Mouse (Mus musculus) liver, embryonic 11.5 days (tissue): ENCODE results near the gene Tnrc6c. TPM values are rescaled to one million over a fixed set of nuclear protein-coding genes. Genes with fewer than 3 reads are reported as not detected.

Experiments
- ATAC-seq: fragments of 200-750 bp; cut with Nextera tagmentation; replicated peaks from 2 replicates; pipeline ENCODE4 v1.8.0; 2017; ENCODE audit warnings: moderate number of reproducible peaks, mild to moderate bottlenecking, moderate TSS enrichment, moderate library complexity; ENCODE audit not compliant: low FRiP score
- DNase-seq: peaks from one replicate; pipeline ENCODE4 v3.0.0-alpha.2; 2017; ENCODE audit warnings: low spot score
- H3K27ac ChIP-seq: fragments of 300-500 bp; sonication (generic); 2 replicates; pipeline ENCODE4 v1.5.1; 2014; ENCODE audit warnings: mild to moderate bottlenecking, low read depth, low read length, control low read depth
- H3K27me3 ChIP-seq: fragments of 300-500 bp; sonication (generic); replicated peaks from 2 replicates; pipeline ENCODE4 v1.6.1; 2014; ENCODE audit warnings: low read length, mixed read lengths; ENCODE audit not compliant: control insufficient read depth, insufficient read depth
- H3K36me3 ChIP-seq: fragments of 300-500 bp; sonication (generic); 2 replicates; pipeline ENCODE4 v1.6.1; 2014; ENCODE audit warnings: mild to moderate bottlenecking, low read length, moderate library complexity, mixed read lengths; ENCODE audit not compliant: control insufficient read depth, insufficient read depth
- H3K4me1 ChIP-seq: fragments of 300-500 bp; sonication (generic); replicated peaks from 2 replicates; pipeline ENCODE4 v1.6.1; 2014; ENCODE audit warnings: low read length, mixed read lengths; ENCODE audit not compliant: control insufficient read depth, insufficient read depth
- H3K4me2 ChIP-seq: fragments of 300-500 bp; sonication (generic); 2 replicates; pipeline ENCODE4 v1.6.1; 2014; ENCODE audit warnings: mild to moderate bottlenecking, control low read depth, moderate library complexity
- H3K4me3 ChIP-seq: fragments of 300-500 bp; sonication (generic); 2 replicates; pipeline ENCODE4 v1.5.1; 2014; ENCODE audit warnings: low read depth, low read length, control low read depth
- H3K9ac ChIP-seq: fragments of 300-500 bp; sonication (generic); 2 replicates; pipeline ENCODE4 v1.6.1; 2014; ENCODE audit warnings: low read depth, low read length, control low read depth
- H3K9me3 ChIP-seq: fragments of 300-500 bp; sonication (generic); 2 replicates; pipeline ENCODE4 v1.6.1; 2016; ENCODE audit warnings: low read length, inconsistent platforms, mixed read lengths; ENCODE audit not compliant: control insufficient read depth
- WGBS: fragments of 180-500 bp; shearing (Covaris S2); extraction: QIAGEN DNeasy Blood & Tissue Kit; methylation state at CpG from one replicate; pipeline ENCODE4 v1.1.7; 2014; 5-methylcytosine and 5-hydroxymethylcytosine counted together
- polyA plus RNA-seq: library from polyadenylated mRNA; unstranded; fragments of >200 nt; fragmentation: Nextera tagmentation; extraction: Ambion mirVana; gene quantifications from 2 replicates; pipeline ENCODE4 v1.2.1, GENCODE M21; 2014

The Tnrc6c gene
- polyA plus RNA-seq, 1 experiment from 2014 or later: 8.0 TPM

DNA sequence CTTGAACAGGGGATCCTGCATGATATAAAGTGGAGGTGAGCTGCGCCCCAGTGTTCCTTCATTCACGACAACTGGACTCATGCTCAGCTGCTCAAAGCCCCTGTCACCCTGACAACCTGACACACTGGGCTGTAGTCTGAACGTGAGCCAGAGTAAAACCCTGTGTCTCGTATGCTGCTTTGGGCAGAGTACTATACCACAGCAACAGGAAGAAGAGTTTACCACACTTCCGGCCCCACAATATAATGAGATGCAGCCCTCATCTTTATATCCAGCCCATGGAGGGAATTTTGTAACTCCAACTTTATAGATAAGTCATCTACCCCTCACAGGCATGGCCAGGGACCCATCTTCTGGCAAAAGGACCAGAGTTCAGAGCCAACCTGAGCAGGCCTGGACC, 123.0 kb downstream of the Tnrc6c start:
- ATAC-seq: no peak

DNA sequence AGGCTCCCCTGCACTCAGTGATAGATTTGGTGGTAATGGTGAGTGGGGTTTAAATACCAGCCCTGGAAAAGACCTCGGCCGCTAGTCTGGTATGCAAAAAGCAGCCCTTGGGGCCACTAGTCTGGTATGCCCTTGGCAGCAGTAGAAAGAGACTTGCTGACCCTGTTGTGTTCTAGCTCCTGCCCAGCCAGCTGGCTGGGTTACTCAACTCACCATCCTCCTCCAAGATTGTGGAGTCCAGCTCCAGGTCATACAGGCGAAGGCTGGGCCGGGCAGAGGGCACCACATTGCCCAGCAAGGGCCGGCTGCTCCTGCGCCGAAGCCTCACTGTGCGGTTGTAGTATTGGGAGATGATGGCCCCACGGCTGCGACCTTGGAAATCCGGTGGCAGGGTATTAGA, 123.9 kb downstream of the Tnrc6c start:
- no peak overlapping the region for H3K4me3 ChIP-seq
- peaks cover 35% of the 10 kb centered on the region for H3K36me3 ChIP-seq
- H3K4me1 ChIP-seq: peaks cover 32% of the 10 kb centered on the region
- peak overlapping the region; percentile 95; the same call in 1 of the 2 replicates for H3K9ac ChIP-seq
- 91% methylated on average over 11 of the region's 11 CpGs for WGBS
- H3K4me2 ChIP-seq: peak overlapping the region; percentile 100
- H3K27ac ChIP-seq: no peak overlapping the region; the same call in 1 of the 2 replicates
- H3K9me3 ChIP-seq: no peaks in the 10 kb centered on the region
- no peak for ATAC-seq
- DNase-seq: no peak
- H3K27me3 ChIP-seq: peaks cover 2% of the 10 kb centered on the region; the same call in 1 of the 2 replicates

More for the DNA sequence above, 123.0 kb downstream of the Tnrc6c start:
- WGBS: 85% methylated on average over 5 of the region's 5 CpGs
- no peaks in the 10 kb centered on the region for H3K9me3 ChIP-seq
- 0 out of 2 replicates have a peak, but pooled peaks cover 2% of the 10 kb centered on the region for H3K27me3 ChIP-seq
- no peak for DNase-seq
- H3K9ac ChIP-seq: no peak overlapping the region
- no peak overlapping the region for H3K27ac ChIP-seq
- no peak overlapping the region for H3K4me3 ChIP-seq
- peaks cover 39% of the 10 kb centered on the region for H3K36me3 ChIP-seq
- no peak overlapping the region; the same call in 1 of the 2 replicates for H3K4me2 ChIP-seq
- H3K4me1 ChIP-seq: peaks cover 27% of the 10 kb centered on the region

DNA sequence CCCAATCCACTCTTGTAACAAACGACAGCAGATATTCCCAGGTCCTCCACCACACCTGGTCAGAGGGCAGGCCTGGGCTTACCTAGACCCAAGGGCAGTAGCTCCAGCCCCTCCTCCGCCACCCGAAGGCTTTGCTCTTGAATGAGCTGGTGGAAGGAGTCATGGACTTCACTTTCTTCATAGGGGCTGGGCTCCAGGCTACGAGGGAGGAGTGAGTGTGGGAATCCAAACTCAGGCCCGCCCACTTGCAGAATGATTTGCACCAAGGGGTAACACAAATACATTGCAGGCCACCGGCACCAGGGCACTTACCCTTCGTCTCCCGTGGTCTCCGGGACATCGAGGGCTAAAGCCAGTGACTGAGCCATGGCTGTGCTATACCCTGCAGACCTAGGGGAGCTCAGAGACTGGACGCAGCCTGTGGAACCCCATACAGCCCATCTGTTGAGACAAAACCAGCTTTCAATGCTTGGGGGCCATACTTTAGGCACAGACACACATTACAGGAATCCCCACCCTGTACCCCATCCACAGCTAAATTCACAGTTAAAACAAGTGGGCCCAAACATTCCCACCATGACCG, 124.9 kb downstream of the Tnrc6c start:
- DNase-seq: no peak

GRCm38 (mm10) chr11:117779434-117780198, 125.5 kb downstream of the Tnrc6c start:
- Histone ChIP-seq H3K4me2 (peak overlapping the region; percentile 100), H3K36me3 (peaks cover 24% of the 10 kb centered on the region), H3K9ac (peak overlapping the region; percentile 95), H3K4me1 (peaks cover 40% of the 10 kb centered on the region), H3K4me3 (peak overlapping the region; percentile 66), H3K9me3 (no peaks in the 10 kb centered on the region), H3K27me3 (peaks cover 2% of the 10 kb centered on the region; the same call in 1 of the 2 replicates), H3K27ac (peak overlapping the region; percentile 99)
- peak; percentile 63 for DNase-seq
- WGBS: 1% methylated on average over 38 of the region's 38 CpGs
- ATAC-seq: no peak; the same call in 1 of the 2 replicates

More for the DNA sequence above, 124.9 kb downstream of the Tnrc6c start:
- Histone ChIP-seq H3K4me2 (peak overlapping the region; percentile 100), H3K9ac (peak overlapping the region; percentile 95), H3K27me3 (peaks cover 2% of the 10 kb centered on the region; the same call in 1 of the 2 replicates), H3K4me1 (peaks cover 39% of the 10 kb centered on the region), H3K27ac (peak overlapping the region; percentile 99), H3K36me3 (peaks cover 26% of the 10 kb centered on the region), H3K9me3 (no peaks in the 10 kb centered on the region), H3K4me3 (peak overlapping the region; percentile 66)
- no peak for ATAC-seq
- 41% methylated on average over 12 of the region's 12 CpGs for WGBS

DNA sequence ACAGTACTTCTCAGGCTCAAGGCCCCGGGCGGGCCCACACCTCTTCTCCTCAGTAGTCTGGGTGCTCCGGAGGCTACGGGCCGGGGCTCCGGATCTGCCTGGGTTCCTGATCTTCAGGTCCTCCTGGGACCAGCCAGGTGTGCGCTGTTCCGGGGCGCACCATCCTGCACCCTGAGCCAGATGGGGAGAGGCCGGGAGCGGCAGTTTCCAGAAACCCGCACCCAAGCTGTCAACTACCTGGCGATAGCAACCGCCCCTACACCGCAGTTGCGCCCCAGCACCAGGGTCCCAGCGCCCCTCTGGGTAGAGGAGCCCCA, 126.1 kb downstream of the Tnrc6c start:
- peak overlapping the region; percentile 100 for H3K4me2 ChIP-seq
- H3K4me1 ChIP-seq: peaks cover 40% of the 10 kb centered on the region
- H3K36me3 ChIP-seq: peaks cover 21% of the 10 kb centered on the region
- H3K27me3 ChIP-seq: peaks cover 2% of the 10 kb centered on the region; the same call in 1 of the 2 replicates
- WGBS: under 1% methylated on average over 17 of the region's 17 CpGs
- peak overlapping the region; percentile 99 for H3K27ac ChIP-seq
- H3K9ac ChIP-seq: peak overlapping the region; percentile 95
- peak; percentile 8 for ATAC-seq
- no peak for DNase-seq
- peak overlapping the region; percentile 66 for H3K4me3 ChIP-seq
- no peaks in the 10 kb centered on the region for H3K9me3 ChIP-seq

DNA sequence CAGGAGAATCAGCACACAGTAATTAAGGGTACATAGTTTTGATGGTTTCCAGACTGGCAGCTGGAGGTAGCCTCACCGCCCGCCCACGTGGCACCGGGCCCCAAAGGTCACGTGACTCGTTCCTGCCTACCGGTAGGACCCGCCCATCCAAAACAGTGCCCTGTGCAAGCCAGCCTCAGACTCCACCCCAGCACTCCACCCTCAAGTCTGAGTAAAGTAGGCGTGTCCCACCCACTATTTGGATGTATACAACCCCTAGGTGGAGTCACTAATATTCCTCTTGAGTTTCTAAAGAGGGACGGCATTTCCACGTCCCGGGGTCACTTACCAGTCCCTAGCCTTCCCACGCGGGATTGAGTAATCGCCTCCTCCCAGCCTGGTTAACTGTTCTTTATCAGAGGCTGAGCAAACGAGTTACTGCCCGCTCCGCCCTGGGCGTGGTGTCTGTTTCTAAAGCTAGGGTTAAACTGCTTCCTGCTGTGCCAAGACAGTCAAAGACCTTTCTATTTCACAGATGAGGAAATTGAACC, 126.6 kb downstream of the Tnrc6c start:
- peak; percentile 88 for DNase-seq
- Histone ChIP-seq H3K9ac (peak overlapping the region; percentile 95), H3K36me3 (peaks cover 16% of the 10 kb centered on the region), H3K27me3 (peaks cover 2% of the 10 kb centered on the region; the same call in 1 of the 2 replicates), H3K4me3 (peak overlapping the region; percentile 66), H3K27ac (peak overlapping the region; percentile 99), H3K4me1 (peaks cover 40% of the 10 kb centered on the region), H3K9me3 (no peaks in the 10 kb centered on the region), H3K4me2 (peak overlapping the region; percentile 100)
- under 1% methylated on average over 19 of the region's 19 CpGs for WGBS
- peak; percentile 80 for ATAC-seq

DNA sequence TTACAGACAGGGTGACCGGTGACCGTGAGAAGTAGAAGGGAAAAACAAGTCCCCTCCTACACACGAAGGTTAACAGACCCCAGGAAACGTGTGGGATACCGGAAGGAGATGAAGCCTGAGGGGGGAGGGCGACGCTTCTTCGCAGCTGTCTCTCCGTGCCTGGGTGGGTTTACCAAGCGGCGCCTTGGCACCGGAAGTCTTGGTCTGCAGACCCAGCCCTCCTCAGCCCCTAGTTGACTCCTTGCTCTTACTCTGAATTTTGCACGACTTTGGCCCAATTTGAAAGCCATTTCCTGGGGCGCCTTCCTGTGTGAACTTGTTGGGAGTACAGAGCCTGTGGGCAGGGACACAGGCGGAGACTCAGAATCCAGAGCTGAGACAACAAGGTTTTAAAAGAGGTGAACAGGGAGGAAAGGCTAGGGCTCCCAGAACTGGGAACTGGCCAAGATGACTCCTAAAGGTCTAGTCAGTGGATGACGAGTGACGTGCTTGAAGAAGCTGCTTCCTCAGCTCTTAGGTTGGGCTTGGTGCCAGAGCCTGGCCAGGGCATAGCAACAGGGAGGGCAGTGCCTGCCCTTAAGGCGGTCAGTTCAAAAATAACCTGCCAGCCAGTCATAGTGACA, 127.2 kb downstream of the Tnrc6c start:
- Histone ChIP-seq H3K4me3 (peak overlapping the region; percentile 66), H3K4me2 (peak overlapping the region; percentile 100), H3K27ac (peak overlapping the region; percentile 99), H3K4me1 (peaks cover 43% of the 10 kb centered on the region), H3K9me3 (no peaks in the 10 kb centered on the region), H3K9ac (peak overlapping the region; percentile 95), H3K36me3 (peaks cover 12% of the 10 kb centered on the region), H3K27me3 (peaks cover 2% of the 10 kb centered on the region; the same call in 1 of the 2 replicates)
- 10% methylated on average over 18 of the region's 18 CpGs for WGBS
- ATAC-seq: peak; percentile 2
- peak; percentile 60 for DNase-seq

DNA sequence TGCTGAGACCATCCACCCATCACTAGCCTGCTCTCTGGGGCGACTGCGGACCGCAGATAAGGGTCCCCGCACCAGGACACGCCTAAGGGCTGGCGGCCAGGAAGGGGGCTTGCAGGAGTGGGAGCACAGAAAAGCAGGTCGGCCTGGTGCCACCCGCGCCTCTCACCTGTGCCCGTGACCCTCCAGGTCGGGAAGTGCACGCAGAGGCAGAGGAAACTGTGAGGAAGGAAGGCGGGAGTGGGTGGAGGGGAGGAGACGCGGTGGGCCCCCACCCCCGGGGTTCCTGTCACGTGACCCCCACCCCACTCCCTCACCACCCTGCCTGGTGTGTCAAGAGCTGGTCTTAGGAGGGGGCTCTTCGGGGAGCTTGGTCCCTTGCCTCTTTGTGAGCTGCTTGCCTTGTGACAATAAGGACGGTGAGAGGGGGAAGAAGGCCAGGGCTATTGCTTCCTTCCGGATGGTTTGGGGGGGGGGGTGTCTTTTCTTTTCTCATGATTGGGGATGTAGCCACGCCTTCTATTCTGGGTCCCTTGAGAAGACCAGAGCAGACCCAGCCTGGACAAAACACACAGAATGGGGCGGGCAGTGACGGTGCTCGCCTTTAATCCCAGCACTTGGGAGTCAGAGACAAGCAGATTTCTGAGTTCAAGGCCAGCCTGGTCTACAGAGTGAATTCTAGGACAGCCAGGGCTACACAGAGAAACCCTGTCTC, 128.1 kb downstream of the Tnrc6c start, which contains the start of the genes Tmc8 and Tmc6:
Tmc8 (plus strand) TSS at position 84 of the 712 bp plus-strand sequence.
Tmc6 (minus strand) TSS at position 206 of the 712 bp plus-strand sequence.
- peaks cover 2% of the 10 kb centered on the region; the same call in 1 of the 2 replicates for H3K27me3 ChIP-seq
- peak within 1 kb of the TSS; percentile 66 for H3K4me3 ChIP-seq
- peak within 1 kb of the TSS; percentile 95 for H3K9ac ChIP-seq
- H3K27ac ChIP-seq: peak within 1 kb of the TSS; percentile 99
- peaks cover 8% of the 10 kb centered on the region for H3K36me3 ChIP-seq
- peak; percentile 70 for DNase-seq
- H3K4me2 ChIP-seq: peak within 1 kb of the TSS; percentile 100
- peaks cover 44% of the 10 kb centered on the region for H3K4me1 ChIP-seq
- no peaks in the 10 kb centered on the region for H3K9me3 ChIP-seq
- 21% methylated on average over 24 of the region's 24 CpGs for WGBS
- ATAC-seq: peak; percentile 54
